Mouse (Mus musculus): ENCODE results near the gene Chmp4b.

- no peak for TF ChIP-seq POLR2A (IDR thresholded peaks at IDR 0.05; ENCODE audit: insufficient read depth, low read depth, low read length)
- no peak for TF ChIP-seq CTCF (IDR thresholded peaks at IDR 0.05; ENCODE audit: insufficient read depth, low read depth, low read length)
These were observed 55.2 kb downstream of the Chmp4b start for GRCm38 (mm10) chr2:154706526-154707280.
